Mouse (Mus musculus) bone marrow, adult 2 months (tissue): Measurements from ENCODE around the gene Slc30a2.

Source experiments
- CTCF ChIP-seq: fragments of 200-500 bp; IDR thresholded peaks from 2 replicates; pipeline ENCODE4 v1.5.1; 2011; ENCODE audit warnings: low read length, control low read depth; ENCODE audit not compliant: control insufficient read depth, insufficient read depth
- POLR2A ChIP-seq: fragments of 200-500 bp; IDR thresholded peaks from 2 replicates; pipeline ENCODE4 v1.6.1; 2011; ENCODE audit warnings: low read depth, mild to moderate bottlenecking, control low read depth, low read length, borderline replicate concordance; ENCODE audit not compliant: control insufficient read depth

GRCm38 (mm10) chr4:134352929-134353328, 9.9 kb downstream of the Slc30a2 start:
- TF ChIP-seq CTCF: no peak
- no peak for TF ChIP-seq POLR2A
